Mouse (Mus musculus) lung, postnatal 14 days (tissue): Measurements from ENCODE around the gene Gpr62.

Experiments
- DNase-seq: peaks from one replicate; pipeline ENCODE4 v3.0.0; 2021

Gpr62 gene

DNA sequence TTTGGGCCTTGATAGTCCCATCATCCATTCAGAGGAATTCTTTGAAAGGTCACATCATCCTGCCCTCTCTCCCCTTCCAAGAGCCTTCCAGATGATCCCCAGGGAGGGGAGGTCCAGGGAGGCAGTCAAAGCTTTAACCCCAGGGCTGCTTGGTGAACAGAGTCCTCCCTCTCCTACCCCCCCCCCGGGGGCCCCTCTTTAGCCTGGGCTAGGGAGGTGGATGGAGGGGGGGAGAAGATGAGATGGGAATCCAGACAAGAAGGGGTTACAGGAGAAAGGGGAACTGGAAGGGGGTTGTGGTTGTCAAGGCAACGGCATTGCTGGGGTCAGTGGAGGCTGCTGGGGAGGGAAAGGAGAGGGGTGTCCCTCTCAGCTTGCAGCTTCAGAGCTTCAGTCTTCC lies 45.1 kb downstream of the Gpr62 start:
- DNase-seq, result no peak

DNA sequence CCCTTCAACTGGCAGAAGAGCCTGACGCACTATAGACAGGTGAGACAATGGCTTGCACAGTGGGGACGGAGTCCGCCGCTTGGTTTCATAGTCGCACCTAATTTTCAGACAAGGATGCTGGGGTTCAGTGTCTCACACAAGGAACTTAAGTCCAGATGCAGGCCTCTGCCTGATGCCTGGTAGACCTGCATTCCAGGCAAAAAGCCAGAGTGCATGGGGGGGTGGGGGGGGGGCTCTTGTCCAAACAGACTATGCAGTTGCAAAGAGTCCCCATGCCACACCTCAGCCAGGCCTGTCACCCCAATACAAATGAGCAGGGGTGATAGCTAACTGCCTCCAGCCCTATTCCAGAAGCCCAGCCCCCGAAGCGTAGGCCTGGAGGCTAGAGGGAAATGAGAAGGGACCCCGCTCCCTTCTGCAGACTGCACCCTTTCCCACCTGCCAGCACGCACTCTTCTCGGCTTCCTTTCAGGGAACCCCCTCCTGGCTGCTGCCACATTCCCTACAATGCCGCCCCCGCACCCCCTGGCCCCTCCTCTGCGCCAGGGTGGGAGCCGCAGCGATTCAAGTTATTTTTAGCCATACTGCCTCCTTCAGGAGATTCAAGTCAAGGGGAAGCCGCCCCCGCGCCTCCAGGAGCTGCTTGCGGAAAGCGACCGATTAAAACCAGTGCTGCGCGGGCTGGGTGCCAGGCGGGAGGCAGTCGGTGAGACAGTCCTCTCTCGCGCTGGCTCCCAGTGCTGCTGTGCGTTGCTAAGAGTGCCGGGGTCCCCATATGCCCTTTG lies 47.7 kb downstream of the Gpr62 start:
- peak; percentile 83 for DNase-seq

- no peak for DNase-seq
Observed at GRCm38 (mm10) chr9:106416826-106417225, 48.9 kb downstream of the Gpr62 start.
